Mouse (Mus musculus) CH12.LX (cell line): ENCODE data around the gene Ndufv2. TPM values are rescaled to one million over a fixed set of nuclear protein-coding genes. Genes with fewer than 3 reads are reported as not detected.

ENCODE experiments used
- DNase-seq: peaks from one replicate; pipeline ENCODE4 v3.0.0-alpha.2; 2013; ENCODE audit errors: extremely low read depth
- H3K27ac ChIP-seq: 2 replicates; pipeline ENCODE4 v1.5.1; 2012; ENCODE audit warnings: low read depth, mild to moderate bottlenecking, control low read depth, moderate library complexity; ENCODE audit not compliant: insufficient read depth
- H3K27me3 ChIP-seq: replicated peaks from 2 replicates; pipeline ENCODE3; 2012; ENCODE audit warnings: inconsistent platforms
- H3K36me3 ChIP-seq, 2 experiments: replicated peaks in 1 of 2; 2 replicates each; pipeline versions ENCODE3 to v1.6.1; 2012; ENCODE audit warnings: inconsistent platforms in 1 of 2, low read length in 1 of 2, mild to moderate bottlenecking in 1 of 2, mixed read lengths in 1 of 2, moderate library complexity in 1 of 2; ENCODE audit not compliant: control insufficient read depth in 1 of 2, insufficient read depth in 1 of 2
- H3K4me1 ChIP-seq, 2 experiments: 2 replicates each; pipeline ENCODE4 v1.6.1; 2012; ENCODE audit warnings: inconsistent platforms in 1 of 2, moderate library complexity in 1 of 2; ENCODE audit not compliant: insufficient read depth in 2 of 2, control insufficient read depth in 1 of 2
- H3K4me2 ChIP-seq: 2 replicates; pipeline ENCODE4 v1.6.1; 2012; ENCODE audit warnings: low read depth, mild to moderate bottlenecking, control low read depth; ENCODE audit not compliant: poor library complexity, insufficient read depth, severe bottlenecking
- H3K4me3 ChIP-seq, 3 experiments: fragments of 150-350 bp in 1 of 3; sonication (generic) in 1 of 3; replicated peaks in 1 of 3; 2 replicates each; pipeline versions ENCODE3 to v1.5.1; 2011 to 2012; ENCODE audit warnings: low read depth in 2 of 3, low read length in 2 of 3, mild to moderate bottlenecking in 2 of 3, moderate library complexity in 2 of 3, control low read depth in 1 of 3, improper control_type of control experiment in 1 of 3, inconsistent platforms in 1 of 3, mixed read lengths in 1 of 3; ENCODE audit not compliant: poor library complexity in 1 of 3
- H3K79me2 ChIP-seq: replicated peaks from 2 replicates; pipeline ENCODE4 v1.6.1; 2012; ENCODE audit warnings: mild to moderate bottlenecking, moderate library complexity; ENCODE audit not compliant: control insufficient read depth, poor library complexity, insufficient read depth, severe bottlenecking; ENCODE audit errors: extremely low read depth
- H3K9ac ChIP-seq: 2 replicates; pipeline ENCODE4 v1.6.1; 2012; ENCODE audit warnings: low read depth, mild to moderate bottlenecking, control low read depth, moderate library complexity; ENCODE audit not compliant: insufficient read depth
- H3K9me3 ChIP-seq: replicated peaks from 2 replicates; pipeline ENCODE3; 2012; ENCODE audit warnings: low read length, inconsistent platforms, mixed read lengths
- BHLHE40 ChIP-seq: IDR thresholded peaks from 2 replicates; pipeline ENCODE4 v1.6.1; 2011; ENCODE audit warnings: mild to moderate bottlenecking, low read depth, low read length, improper control_type of control experiment
- CHD2 ChIP-seq: IDR thresholded peaks from 2 replicates; pipeline ENCODE4 v1.6.1; 2011; ENCODE audit warnings: low read length, improper control_type of control experiment
- CTCF ChIP-seq, 2 experiments: IDR thresholded peaks in 1 of 2; conservative IDR thresholded peaks in 1 of 2; 2 replicates each; pipeline ENCODE4 v1.5.1; 2011 to 2012; ENCODE audit warnings: low read depth in 2 of 2, low read length in 2 of 2, improper control_type of control experiment in 1 of 2, inconsistent platforms in 1 of 2, mild to moderate bottlenecking in 1 of 2, moderate library complexity in 1 of 2
- E2F4 ChIP-seq: IDR thresholded peaks from 2 replicates; pipeline ENCODE4 v1.6.1; 2011; ENCODE audit warnings: low read depth, low read length, improper control_type of control experiment; ENCODE audit not compliant: insufficient replicate concordance
- HCFC1 ChIP-seq: IDR thresholded peaks from 2 replicates; pipeline ENCODE4 v1.6.1; 2012; ENCODE audit warnings: low read depth, mild to moderate bottlenecking, inconsistent platforms, low read length, improper control_type of control experiment
- IRF4 ChIP-seq: IDR thresholded peaks from 2 replicates; pipeline ENCODE4 v1.6.1; 2014; ENCODE audit warnings: low read depth, mild to moderate bottlenecking, inconsistent platforms, low read length, improper control_type of control experiment
- MAZ ChIP-seq: IDR thresholded peaks from 2 replicates; pipeline ENCODE4 v1.6.1; 2012; ENCODE audit warnings: low read depth, mild to moderate bottlenecking, inconsistent platforms, low read length, improper control_type of control experiment, moderate library complexity
- NELFE ChIP-seq: IDR thresholded peaks from 2 replicates; pipeline ENCODE4 v1.6.1; 2011; ENCODE audit warnings: low read depth, low read length, improper control_type of control experiment
- NRF1 ChIP-seq: IDR thresholded peaks from 2 replicates; pipeline ENCODE4 v1.6.1; 2014; ENCODE audit warnings: low read depth, mild to moderate bottlenecking, inconsistent platforms, low read length, improper control_type of control experiment, moderate library complexity
- POLR2A ChIP-seq: IDR thresholded peaks from 2 replicates; pipeline ENCODE4 v1.6.1; 2011; ENCODE audit warnings: low read depth, mild to moderate bottlenecking, improper control_type of control experiment, low read length
- RCOR1 ChIP-seq: conservative IDR thresholded peaks from 2 replicates; pipeline ENCODE4 v1.6.1; 2012; ENCODE audit warnings: low read depth, mild to moderate bottlenecking, inconsistent platforms, low read length, improper control_type of control experiment
- SIN3A ChIP-seq: IDR thresholded peaks from 2 replicates; pipeline ENCODE4 v1.6.1; 2012; ENCODE audit warnings: low read length, improper control_type of control experiment, inconsistent platforms
- UBTF ChIP-seq: IDR thresholded peaks from 2 replicates; pipeline ENCODE4 v1.6.1; 2012; ENCODE audit warnings: low read depth, mild to moderate bottlenecking, inconsistent platforms, low read length, improper control_type of control experiment, moderate library complexity
- ZC3H11A ChIP-seq: IDR thresholded peaks from 2 replicates; pipeline ENCODE4 v1.6.1; 2012; ENCODE audit warnings: low read depth, mild to moderate bottlenecking, inconsistent platforms, low read length, improper control_type of control experiment
- ZKSCAN1 ChIP-seq: IDR thresholded peaks from 2 replicates; pipeline ENCODE4 v1.6.1; 2012; ENCODE audit warnings: low read depth, inconsistent platforms, low read length, improper control_type of control experiment, borderline replicate concordance
- dilution Hi-C: fragments of 300-500 bp; cut with MboI; formaldehyde crosslinking; loops from 2 replicates; pipeline ENCODE4 v1.14.3; 2020; ENCODE audit warnings: low sequenced_read_pairs; ENCODE audit not compliant: extremely low pct_unique_long_range_greater_than_20kb, extremely low pct_ligation_motif_present
- in situ Hi-C: fragments of 300-500 bp; cut with MboI; formaldehyde crosslinking; loops from 3 replicates; pipeline ENCODE4 v1.14.3; 2019; ENCODE audit warnings: low sequenced_read_pairs, low pct_ligation_motif_present, low pct_unique_long_range_greater_than_20kb, mixed read lengths
- polyA plus RNA-seq: library from polyadenylated mRNA; unstranded; fragments of >175 nt; gene quantifications from 2 replicates; pipeline ENCODE4 v1.2.1, GENCODE M21; 2012; ENCODE audit warnings: low read depth; ENCODE audit not compliant: insufficient read length
- total RNA-seq, 2 experiments: library from RNA; depleted of rRNA; stranded (reverse); fragments of 300-350 nt in 1 of 2; fragments of >200 nt in 1 of 2; gene quantifications; 2 replicates each; pipeline ENCODE4 v1.2.3; 2012 to 2014

Ndufv2 gene
- total and polyA plus RNA-seq, 3 experiments = 108 to 260 (median 201) TPM

- H3K4me3 ChIP-seq = peak overlapping the region; percentile 83 to 99 (median 93)
- in situ Hi-C loops = loop anchor here (10.0 kb wide), 1 partner anchor 226 kb away; the partner anchor contains the start of gene Ralbp1
- H3K79me2 ChIP-seq = no peaks in the 10 kb centered on the region
- dilution Hi-C loops = no loop called here
- H3K9me3 ChIP-seq = no peaks in the 10 kb centered on the region
- peak overlapping the region; percentile 92 for H3K4me2 ChIP-seq
- H3K27me3 ChIP-seq = no peaks in the 10 kb centered on the region
- DNase-seq = no peak
- peaks cover 19 to 25% of the 10 kb centered on the region in 2 experiments for H3K36me3 ChIP-seq
- peak overlapping the region; percentile 62 for H3K9ac ChIP-seq
- H3K27ac ChIP-seq = no peak overlapping the region
- peaks cover 14 to 49% of the 10 kb centered on the region in 2 experiments for H3K4me1 ChIP-seq
- no peak for TF ChIP-seq POLR2A
- TF ChIP-seq SIN3A = no peak
- no peak for TF ChIP-seq BHLHE40
- no peak for TF ChIP-seq E2F4
- TF ChIP-seq CHD2 = no peak
- TF ChIP-seq IRF4 = no peak
Observed at GRCm38 (mm10) chr17:66110746-66111145, 9.4 kb upstream of the Ndufv2 start.

- Histone ChIP-seq H3K27ac (no peak overlapping the region), H3K36me3 (peaks cover 0 to 2% of the 10 kb centered on the region in 2 experiments), H3K27me3 (no peaks in the 10 kb centered on the region), H3K9ac (no peak overlapping the region), H3K9me3 (no peaks in the 10 kb centered on the region), H3K4me1 (peaks cover 14 to 49% of the 10 kb centered on the region in 2 experiments), H3K4me3 (no peak overlapping the region), H3K79me2 (no peaks in the 10 kb centered on the region), H3K4me2 (no peak overlapping the region)
- in situ Hi-C loops (loop anchor here (10.0 kb wide), 1 partner anchor 153 kb away; the partner anchor contains the start of gene Twsg1), dilution Hi-C loops (no loop called here)
- no peak for TF ChIP-seq UBTF
- TF ChIP-seq MAZ = no peak
- TF ChIP-seq NRF1 = no peak
- no peak for TF ChIP-seq ZKSCAN1
- no peak for TF ChIP-seq ZC3H11A
- no peak for TF ChIP-seq NELFE
- no peak for TF ChIP-seq CTCF (conservative IDR thresholded peaks at IDR 0.05 in 1 of 2, IDR thresholded peaks at IDR 0.05 in 1 of 2; ENCODE audit: low read depth in 2 of 2, low read length in 2 of 2)
- TF ChIP-seq HCFC1 = no peak
- no peak for TF ChIP-seq SIN3A
- TF ChIP-seq RCOR1 = no peak
- no peak for DNase-seq
Observed at GRCm38 (mm10) chr17:66108198-66108597, 6.8 kb upstream of the Ndufv2 start.
